Mouse (Mus musculus) stomach, postnatal 0 days (tissue): ENCODE measurements at regions not wholly inside any gene's neighbourhood (a gene's known extent, or its start where the extent isn't known, plus 50 kb on each side); places are given as distances from the start of the nearest gene placed in this dataset.

Source experiments
- CTCF ChIP-seq: IDR thresholded peaks from 2 replicates; pipeline ENCODE4 v1.5.1; 2016; ENCODE audit warnings: antibody characterized with exemption, low read depth, mild to moderate bottlenecking, moderate library complexity
- EP300 ChIP-seq: optimal IDR thresholded peaks from 2 replicates; pipeline ENCODE3; 2016; ENCODE audit warnings: antibody characterized with exemption

DNA sequence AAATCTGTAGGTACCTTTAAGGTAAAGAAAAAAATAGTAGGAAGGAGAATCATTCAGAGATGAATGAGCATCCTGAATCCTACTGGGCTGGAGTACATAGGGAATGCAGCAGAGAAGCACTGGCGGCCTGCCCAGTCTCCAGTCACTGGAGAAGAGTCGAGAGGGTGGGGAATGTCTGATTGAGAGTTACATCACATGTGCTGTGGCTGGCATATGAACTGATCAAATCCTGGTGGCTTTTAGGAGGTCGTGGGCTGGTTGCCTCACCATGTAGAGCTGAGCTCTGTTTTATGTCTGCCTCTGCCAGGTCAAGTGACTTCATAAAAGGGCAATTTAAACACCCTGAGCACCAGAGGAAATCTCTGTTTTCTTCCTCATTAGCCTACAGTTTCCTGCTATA lies 783.9 kb upstream of the 4930452B06Rik start:
- no peak for TF ChIP-seq CTCF
- TF ChIP-seq EP300: no peak
